Mouse (Mus musculus) natural killer cell, adult 2 months (primary cell): ENCODE results near the gene Cyp2d22.
"Not testable (repeated sequence)": the region's sequence is repeated elsewhere in the genome, so short reads cannot be mapped to it uniquely, and the experiment has no call there.

ENCODE experiments used
- DNase-seq, 2 experiments: peaks; one replicate each; pipeline ENCODE4 v3.0.0; 2022; ENCODE audit warnings: low spot score in 2 of 2

Cyp2d22 gene

DNA sequence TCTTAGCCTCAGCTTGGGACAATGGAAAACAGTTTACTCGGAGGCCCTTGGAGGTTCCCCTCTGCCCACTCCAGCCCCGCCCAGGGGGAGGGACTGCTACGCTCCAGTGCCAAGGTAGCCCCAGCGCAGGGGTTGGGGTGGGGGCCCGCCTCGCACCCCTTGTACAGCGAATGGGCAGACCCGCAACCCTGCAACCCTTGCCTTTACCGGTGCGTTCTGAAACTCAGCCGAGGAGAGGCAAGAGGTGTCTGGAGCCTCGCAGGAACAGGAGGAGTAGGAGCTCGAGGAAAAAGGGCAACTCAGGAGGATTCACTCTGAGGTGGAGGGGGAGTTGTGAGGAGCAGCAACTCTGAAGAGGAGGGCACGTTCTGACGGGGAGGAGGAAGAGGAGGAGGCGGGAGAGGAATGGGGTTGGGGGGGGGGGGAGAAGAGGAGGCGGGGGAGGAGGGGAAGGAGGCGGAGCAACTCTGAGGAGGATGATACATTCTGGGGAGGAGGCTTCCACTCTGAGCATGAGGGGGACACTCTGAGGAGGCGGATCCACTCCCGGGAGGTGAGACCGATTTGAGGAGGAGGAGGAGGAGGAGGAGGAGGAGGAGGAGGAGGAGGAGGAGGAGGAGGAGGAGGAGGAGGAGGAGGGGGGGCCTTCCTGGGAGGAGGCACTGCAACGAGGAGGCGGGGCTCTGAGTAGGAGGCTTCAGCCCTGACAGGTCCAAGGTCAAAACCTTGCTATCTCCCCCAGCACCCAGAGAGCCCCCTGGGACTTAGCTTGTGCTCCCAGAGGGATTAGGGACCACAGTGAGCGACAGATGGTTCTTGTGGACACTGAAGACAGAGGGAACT, at the start of gene Cyp2d22:
Gene Cyp2d22, minus strand, starts transcription at position 390 of the 843 bp plus-strand sequence.
- peak; percentile 10 to 16 for DNase-seq

DNA sequence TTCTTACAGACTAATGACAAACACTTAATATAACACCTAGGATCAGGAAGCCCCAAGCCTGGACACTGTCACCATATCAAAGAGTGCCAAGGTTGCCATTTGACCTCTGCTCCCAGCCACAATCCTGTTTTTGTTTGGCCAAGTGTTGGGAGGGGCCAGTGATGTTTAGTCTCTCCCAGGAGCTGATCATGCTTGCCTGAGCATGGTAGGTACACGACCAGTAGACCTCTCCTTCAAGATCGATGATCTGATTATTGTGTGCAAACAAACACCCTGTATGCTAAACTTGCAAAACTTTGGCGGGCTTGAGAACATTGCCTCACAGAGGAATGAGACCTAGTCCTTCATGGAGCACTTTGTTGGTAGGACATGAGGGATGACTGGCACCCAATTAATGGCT, 43.4 kb upstream of the Cyp2d22 start:
- no peak for DNase-seq

DNA sequence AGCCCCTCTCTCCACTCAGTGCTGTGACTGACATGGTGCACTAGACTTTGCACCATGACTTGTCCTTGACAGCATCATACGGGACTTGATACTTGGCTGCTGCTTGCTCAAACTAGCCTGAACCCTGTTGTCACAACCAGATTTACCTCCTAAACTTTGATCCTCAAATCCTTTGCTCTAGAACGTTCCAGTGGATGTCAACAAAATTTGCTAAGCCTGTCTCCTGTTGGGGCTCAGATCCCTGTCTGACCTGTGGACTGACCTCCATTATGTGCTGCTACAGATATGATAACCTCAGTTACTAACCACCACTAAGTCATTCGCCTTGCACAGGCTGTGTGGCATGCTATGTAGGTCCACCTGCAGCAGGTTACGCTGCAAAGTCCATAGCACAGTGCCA, 42.9 kb upstream of the Cyp2d22 start:
- no peak for DNase-seq

- no peak for DNase-seq
Observed at GRCm38 (mm10) chr15:82418616-82419015, 38.6 kb upstream of the Cyp2d22 start.

DNA sequence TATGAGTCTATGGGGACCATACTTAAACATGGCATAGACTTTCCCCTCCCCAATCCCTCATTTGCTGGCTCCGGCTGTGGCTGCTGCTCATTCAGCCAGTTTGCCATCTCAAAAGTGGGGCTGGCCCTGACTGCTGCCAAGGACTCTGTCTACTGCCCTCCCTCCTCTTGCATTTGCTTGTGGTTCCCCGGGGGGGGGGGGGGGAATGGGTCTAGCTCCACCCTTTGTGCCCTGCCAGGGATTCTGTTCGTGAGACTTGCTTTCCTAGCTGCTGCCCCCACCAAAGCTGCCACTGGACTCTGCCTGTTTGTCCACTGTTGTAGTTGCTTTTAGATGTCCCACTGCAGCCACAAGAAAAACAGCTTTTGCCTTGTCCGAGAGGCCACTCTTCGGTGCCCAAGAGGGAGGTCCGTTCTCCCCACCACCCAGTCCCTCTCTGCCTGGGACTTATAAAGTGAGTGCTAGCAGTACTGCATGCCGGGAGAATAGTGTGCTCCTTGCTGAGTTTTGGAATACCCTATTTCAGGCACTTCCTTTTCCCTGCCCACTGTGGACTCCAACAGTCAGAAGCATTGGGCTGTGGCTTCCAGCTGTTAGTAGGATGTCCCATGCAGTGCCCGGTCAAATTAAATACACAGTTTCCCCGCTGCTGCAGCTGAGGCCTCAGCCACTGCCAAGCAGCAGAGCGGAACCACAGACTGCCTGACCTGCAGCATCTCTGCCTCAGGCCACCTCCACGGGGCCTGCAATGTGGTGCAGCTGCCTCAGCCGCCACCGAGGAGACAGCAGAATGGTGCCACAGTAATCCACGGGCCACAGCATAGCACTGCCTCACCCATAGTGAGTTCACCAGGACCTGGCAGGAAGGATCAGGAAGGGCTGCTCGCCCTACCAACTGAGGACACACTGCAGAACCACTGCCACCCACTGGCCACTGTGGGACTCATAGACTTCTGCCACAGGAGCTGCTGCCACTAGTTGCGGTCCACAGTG, 37.0 kb upstream of the Cyp2d22 start:
- peak; percentile 55 to 70 for DNase-seq

DNA sequence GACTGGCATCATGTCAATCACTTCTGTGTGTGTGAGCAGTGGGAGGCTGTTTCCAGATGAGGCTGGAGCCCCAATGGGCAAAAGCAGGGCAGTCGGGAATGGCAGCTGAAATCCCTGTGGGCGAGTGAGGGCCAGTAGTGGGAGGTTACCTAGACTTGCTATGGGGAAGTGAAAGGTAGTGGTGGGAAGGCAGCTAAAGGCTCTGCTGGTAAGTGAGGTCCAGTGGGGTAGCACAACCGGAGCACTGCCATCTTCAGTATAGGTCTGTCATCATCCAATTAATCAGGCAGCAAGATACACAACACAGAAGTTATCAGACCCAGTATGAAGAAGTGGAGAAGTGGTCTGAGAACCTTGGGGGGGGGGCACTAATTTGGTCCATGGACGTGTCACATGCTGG, 27.5 kb upstream of the Cyp2d22 start:
- no peak for DNase-seq

GRCm38 (mm10) chr15:82406981-82407380, 26.9 kb upstream of the Cyp2d22 start, which contains the start of gene Cyp2d10:
Gene Cyp2d10 (minus strand): TSS chr15:82407195.
- no peak for DNase-seq

DNA sequence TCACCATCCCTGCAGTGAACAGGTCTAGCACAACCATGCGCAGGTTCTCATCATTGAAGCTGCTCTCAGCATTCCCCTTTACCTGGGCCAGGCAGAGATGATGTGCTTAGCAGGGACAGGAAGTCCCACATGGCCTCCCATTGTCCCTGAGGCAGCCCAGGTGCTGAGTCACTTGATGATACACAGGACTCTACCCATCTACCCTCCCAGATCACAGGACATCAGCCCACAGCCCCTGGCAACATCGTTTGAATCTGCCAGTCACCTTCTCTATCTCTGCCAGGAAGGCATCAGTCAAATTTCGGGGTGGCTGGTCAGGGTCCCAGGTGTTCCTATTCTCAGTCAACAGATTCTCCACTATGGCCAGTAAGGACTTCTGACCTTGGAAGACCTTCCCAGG, 24.1 kb upstream of the Cyp2d22 start:
- no peak for DNase-seq

GRCm38 (mm10) chr15:82403606-82404005, 23.5 kb upstream of the Cyp2d22 start:
- no peak for DNase-seq

DNA sequence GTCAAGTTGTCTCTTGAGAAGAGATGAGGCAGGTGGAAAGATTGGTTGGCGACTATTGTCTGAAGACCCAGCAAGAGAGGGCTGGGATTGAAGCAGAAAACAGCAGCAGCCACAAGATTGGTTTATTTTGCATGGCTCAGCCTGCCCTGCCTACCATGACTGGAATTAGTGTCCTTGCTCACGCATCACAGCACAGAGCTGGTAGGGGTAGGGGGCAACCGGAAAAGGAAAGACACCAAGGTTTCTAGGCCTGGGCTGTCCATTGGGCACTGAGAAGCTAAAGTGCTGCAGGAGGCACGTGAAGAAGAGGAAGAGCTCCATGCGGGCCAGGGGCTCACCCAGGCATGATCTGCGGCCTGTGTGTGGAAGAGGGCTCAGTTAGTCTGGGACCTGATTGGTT, 22.7 kb upstream of the Cyp2d22 start:
- no peak for DNase-seq

DNA sequence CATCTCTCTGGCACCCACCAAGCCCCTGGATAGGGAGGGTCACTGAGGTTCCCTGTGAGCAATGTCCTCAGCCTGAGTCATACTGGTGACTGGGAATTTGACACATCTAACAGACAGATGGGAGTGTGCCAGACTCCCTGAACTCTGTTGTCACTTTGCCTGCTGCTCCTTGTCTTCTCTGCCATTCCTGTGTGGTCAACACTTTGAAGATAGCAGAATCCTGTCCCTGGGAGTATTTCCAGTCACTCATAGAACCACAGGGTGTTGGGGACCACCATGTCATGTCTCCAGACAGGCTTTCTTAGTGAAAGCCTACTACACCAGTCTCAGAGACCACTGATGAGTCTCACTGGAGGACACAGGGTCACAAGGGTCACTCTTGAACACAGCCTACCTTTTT, 22.0 kb upstream of the Cyp2d22 start:
- no peak for DNase-seq

GRCm38 (mm10) chr15:82401516-82401915, 21.5 kb upstream of the Cyp2d22 start:
- no peak for DNase-seq

GRCm38 (mm10) chr15:82395955-82396354, 15.9 kb upstream of the Cyp2d22 start:
- not testable (repeated sequence) for DNase-seq

GRCm38 (mm10) chr15:82393922-82394321, 13.9 kb upstream of the Cyp2d22 start, which contains the start of gene Cyp2d11:
Gene Cyp2d11 (minus strand): TSS chr15:82394022.
- not testable (repeated sequence) for DNase-seq

- not testable (repeated sequence) for DNase-seq
Observed at GRCm38 (mm10) chr15:82389916-82390315, 9.9 kb upstream of the Cyp2d22 start.

DNA sequence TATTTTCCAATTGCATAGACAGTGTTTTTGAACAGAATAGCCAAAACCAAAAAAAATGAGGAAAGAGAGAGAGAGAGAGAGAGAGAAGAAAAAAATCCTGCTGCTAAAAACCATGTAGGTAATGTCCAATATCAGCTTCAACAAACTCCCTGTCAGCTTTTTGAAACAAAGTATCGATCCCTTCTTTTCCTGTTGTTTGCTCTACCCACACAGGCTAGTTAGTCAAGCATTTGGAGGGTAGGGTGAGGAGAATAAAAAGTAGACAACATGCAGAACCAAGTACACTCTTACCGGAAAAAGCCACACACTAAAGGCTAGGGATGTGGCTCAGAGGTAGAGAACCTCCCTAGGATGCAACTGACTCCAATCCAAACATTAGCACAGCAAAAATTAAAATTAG, 5.7 kb upstream of the Cyp2d22 start:
- DNase-seq, result no peak

GRCm38 (mm10) chr15:82382441-82382840, 2.4 kb upstream of the Cyp2d22 start:
- no peak for DNase-seq

DNA sequence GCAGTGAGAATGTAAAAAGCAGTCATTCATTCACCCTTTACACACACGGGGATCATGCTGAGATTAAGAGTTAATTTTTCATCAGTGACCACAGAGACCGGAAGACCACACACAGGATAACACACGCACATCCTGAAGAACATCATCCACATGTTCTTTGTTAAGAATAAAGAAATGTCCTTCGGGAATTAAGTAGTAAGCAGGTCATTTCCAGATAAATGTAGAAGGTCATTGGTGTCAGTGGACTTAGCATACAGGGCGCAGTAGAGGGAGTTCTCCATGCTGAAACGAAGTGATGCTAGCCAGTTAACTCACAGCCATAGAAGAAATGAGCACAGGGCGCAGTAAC, 628 bp upstream of the Cyp2d22 start:
- no peak for DNase-seq

- no peak for DNase-seq
Observed at GRCm38 (mm10) chr15:82379511-82379870, 569 bp downstream of the Cyp2d22 start.

GRCm38 (mm10) chr15:82378261-82379180, 1.5 kb downstream of the Cyp2d22 start:
- no peak for DNase-seq

- no peak for DNase-seq
Observed at GRCm38 (mm10) chr15:82377701-82378100, 2.4 kb downstream of the Cyp2d22 start.
